Mouse (Mus musculus): ENCODE measurements around the gene Ankrd60. TPM values are rescaled to one million over a fixed set of nuclear protein-coding genes. Genes with fewer than 3 reads are reported as not detected.
A peak's percentile ranks its signal among the peaks of the same experiment; 100 is the strongest.

The Ankrd60 gene
- total RNA-seq, 1 experiment, result not detected

GRCm38 (mm10) chr2:173587411-173587810 lies 9.2 kb upstream of the Ankrd60 start:
- in situ Hi-C loops (cut with MboI; ENCODE audit: low sequenced_read_pairs in 2 of 2, unreplicated experiment in 2 of 2), result loop anchor here in 1 of 2 experiments (25.0 kb wide), 1 partner anchor 700 kb away; the partner anchor contains the start of gene Gnas
- H3K4me1 ChIP-seq (ENCODE audit: control insufficient read depth in 2 of 2, insufficient read depth in 2 of 2, low read length in 2 of 2, poor library complexity in 1 of 2), result no peaks in the 10 kb centered on the region
- TF ChIP-seq CHD2 (IDR thresholded peaks at IDR 0.05; ENCODE audit: low read depth, low read length) (no peak), MAFK (IDR thresholded peaks at IDR 0.05; ENCODE audit: insufficient read depth, low read depth, low read length) (no peak), ZC3H11A (IDR thresholded peaks at IDR 0.05; ENCODE audit: borderline replicate concordance, low read depth, low read length) (no peak)
- no peak for DNase-seq (ENCODE audit: low read depth, low spot score)
- no peaks in the 10 kb centered on the region for H3K9me3 ChIP-seq (ENCODE audit: control insufficient read depth, insufficient read depth, low read depth, low read length)
- no peak overlapping the region for H3K27ac ChIP-seq (ENCODE audit: insufficient read depth, low read depth, low read length, poor library complexity, severe bottlenecking)
- H3K4me3 ChIP-seq (ENCODE audit: insufficient read depth in 1 of 2, low read depth in 1 of 2, low read length in 2 of 2, poor library complexity in 1 of 2, severe bottlenecking in 1 of 2), result no peak overlapping the region
- H3K9ac ChIP-seq (ENCODE audit: insufficient read depth, low read depth, low read length, poor library complexity, severe bottlenecking), result no peak overlapping the region
- peaks cover 2% of the 10 kb centered on the region; the same call in 1 of the 2 replicates for H3K36me3 ChIP-seq (ENCODE audit: control insufficient read depth, insufficient read depth, low read length, poor library complexity, severe bottlenecking)

GRCm38 (mm10) chr2:173586118-173586968 lies 8.2 kb upstream of the Ankrd60 start:
- no peaks in the 10 kb centered on the region for H3K9me3 ChIP-seq (ENCODE audit: control insufficient read depth, insufficient read depth, low read depth, low read length)
- no peak overlapping the region for H3K27ac ChIP-seq (ENCODE audit: insufficient read depth, low read depth, low read length, poor library complexity, severe bottlenecking)
- in situ Hi-C loops (cut with MboI; ENCODE audit: low sequenced_read_pairs in 2 of 2, unreplicated experiment in 2 of 2), result loop anchor here in 1 of 2 experiments (25.0 kb wide), 1 partner anchor 701 kb away; the partner anchor contains the start of gene Gnas
- no peaks in the 10 kb centered on the region for H3K4me1 ChIP-seq (ENCODE audit: control insufficient read depth in 2 of 2, insufficient read depth in 2 of 2, low read length in 2 of 2, poor library complexity in 1 of 2)
- H3K9ac ChIP-seq (ENCODE audit: insufficient read depth, low read depth, low read length, poor library complexity, severe bottlenecking), result peak overlapping the region; percentile 53; the same call in 1 of the 2 replicates
- H3K36me3 ChIP-seq (ENCODE audit: control insufficient read depth, insufficient read depth, low read length, poor library complexity, severe bottlenecking), result peaks cover 2% of the 10 kb centered on the region; the same call in 1 of the 2 replicates
- peak overlapping the region; percentile 53 to 62 for H3K4me3 ChIP-seq (ENCODE audit: insufficient read depth in 1 of 2, low read depth in 1 of 2, low read length in 2 of 2, poor library complexity in 1 of 2, severe bottlenecking in 1 of 2)
- TF ChIP-seq CHD2 (IDR thresholded peaks at IDR 0.05; ENCODE audit: low read depth, low read length) (no peak), MAFK (IDR thresholded peaks at IDR 0.05; ENCODE audit: insufficient read depth, low read depth, low read length) (no peak), ZC3H11A (IDR thresholded peaks at IDR 0.05; ENCODE audit: borderline replicate concordance, low read depth, low read length) (no peak), ZNF384 (IDR thresholded peaks at IDR 0.05; ENCODE audit: low read depth, low read length) (no peak)
- peak; percentile 29 for DNase-seq (ENCODE audit: low read depth, low spot score)

- Histone ChIP-seq H3K4me3 (ENCODE audit: insufficient read depth in 1 of 2, low read depth in 1 of 2, low read length in 2 of 2, poor library complexity in 1 of 2, severe bottlenecking in 1 of 2) (peak overlapping the region; percentile 53 to 62), H3K9me3 (ENCODE audit: control insufficient read depth, insufficient read depth, low read depth, low read length) (no peaks in the 10 kb centered on the region), H3K4me1 (ENCODE audit: control insufficient read depth in 2 of 2, insufficient read depth in 2 of 2, low read length in 2 of 2, poor library complexity in 1 of 2) (no peaks in the 10 kb centered on the region), H3K36me3 (ENCODE audit: control insufficient read depth, insufficient read depth, low read length, poor library complexity, severe bottlenecking) (peaks cover 2% of the 10 kb centered on the region; the same call in 1 of the 2 replicates), H3K27ac (ENCODE audit: insufficient read depth, low read depth, low read length, poor library complexity, severe bottlenecking) (no peak overlapping the region), H3K9ac (ENCODE audit: insufficient read depth, low read depth, low read length, poor library complexity, severe bottlenecking) (peak overlapping the region; percentile 53)
- DNase-seq (ENCODE audit: low read depth, low spot score), result peak; percentile 42
- in situ Hi-C loops (cut with MboI; ENCODE audit: low sequenced_read_pairs in 2 of 2, unreplicated experiment in 2 of 2), result loop anchor here in 1 of 2 experiments (25.0 kb wide), 1 partner anchor 702 kb away; the partner anchor contains the start of gene Gnas
- no peak for TF ChIP-seq CHD2 (IDR thresholded peaks at IDR 0.05; ENCODE audit: low read depth, low read length)
- TF ChIP-seq HCFC1 (IDR thresholded peaks at IDR 0.05; ENCODE audit: borderline replicate concordance, insufficient read depth, low read length), result no peak
- no peak for TF ChIP-seq ZNF384 (IDR thresholded peaks at IDR 0.05; ENCODE audit: low read depth, low read length)
- no peak for TF ChIP-seq MAFK (IDR thresholded peaks at IDR 0.05; ENCODE audit: insufficient read depth, low read depth, low read length)
- TF ChIP-seq ZC3H11A (IDR thresholded peaks at IDR 0.05; ENCODE audit: borderline replicate concordance, low read depth, low read length), result no peak
These were observed 7.4 kb upstream of the Ankrd60 start for GRCm38 (mm10) chr2:173585387-173586117.

- Histone ChIP-seq H3K36me3 (ENCODE audit: control insufficient read depth, insufficient read depth, low read length, poor library complexity, severe bottlenecking) (peaks cover 2% of the 10 kb centered on the region; the same call in 1 of the 2 replicates), H3K4me3 (ENCODE audit: insufficient read depth in 1 of 2, low read depth in 1 of 2, low read length in 2 of 2, poor library complexity in 1 of 2, severe bottlenecking in 1 of 2) (no peak overlapping the region), H3K9me3 (ENCODE audit: control insufficient read depth, insufficient read depth, low read depth, low read length) (no peaks in the 10 kb centered on the region), H3K4me1 (ENCODE audit: control insufficient read depth in 2 of 2, insufficient read depth in 2 of 2, low read length in 2 of 2, poor library complexity in 1 of 2) (no peaks in the 10 kb centered on the region), H3K27ac (ENCODE audit: insufficient read depth, low read depth, low read length, poor library complexity, severe bottlenecking) (no peak overlapping the region), H3K9ac (ENCODE audit: insufficient read depth, low read depth, low read length, poor library complexity, severe bottlenecking) (no peak overlapping the region)
- in situ Hi-C loops (cut with MboI; ENCODE audit: low sequenced_read_pairs in 2 of 2, unreplicated experiment in 2 of 2), result loop anchor here in 1 of 2 experiments (25.0 kb wide), 1 partner anchor 703 kb away; the partner anchor contains the start of gene Gnas
- DNase-seq (ENCODE audit: low read depth, low spot score), result no peak
- TF ChIP-seq ZC3H11A (IDR thresholded peaks at IDR 0.05; ENCODE audit: borderline replicate concordance, low read depth, low read length) (no peak), MAFK (IDR thresholded peaks at IDR 0.05; ENCODE audit: insufficient read depth, low read depth, low read length) (no peak), ZNF384 (IDR thresholded peaks at IDR 0.05; ENCODE audit: low read depth, low read length) (no peak), HCFC1 (IDR thresholded peaks at IDR 0.05; ENCODE audit: borderline replicate concordance, insufficient read depth, low read length) (no peak), CHD2 (IDR thresholded peaks at IDR 0.05; ENCODE audit: low read depth, low read length) (no peak)
These were observed 6.2 kb upstream of the Ankrd60 start for GRCm38 (mm10) chr2:173584361-173584760.
